Mouse (Mus musculus) regulatory T cell (primary cell): ENCODE data around the gene Slu7.

ENCODE experiments used
- in situ Hi-C: fragments of 300-600 bp; cut with MboI, MseI; formaldehyde crosslinking; loops from one replicate; pipeline ENCODE4 v1.15.1; 2025; ENCODE audit warnings: high pct_unique_total_duplicates

Gene Slu7

GRCm38 (mm10) chr11:43424386-43424785 is 9.2 kb upstream of the Slu7 start:
- in situ Hi-C loops = no loop called here

- in situ Hi-C loops = no loop called here
These were observed 8.3 kb upstream of the Slu7 start for GRCm38 (mm10) chr11:43425166-43425709.

GRCm38 (mm10) chr11:43425824-43426413 is 7.6 kb upstream of the Slu7 start, which contains the start of gene Pttg1:
Gene Pttg1, minus strand, starts transcription at chr11:43426251.
- in situ Hi-C loops = no loop called here

- in situ Hi-C loops = no loop called here
These were observed 7.1 kb upstream of the Slu7 start for GRCm38 (mm10) chr11:43426414-43426884.

- in situ Hi-C loops = no loop called here
These were observed 472 bp downstream of the Slu7 start for GRCm38 (mm10) chr11:43434024-43434407.

- in situ Hi-C loops = no loop called here
These were observed 7.6 kb downstream of the Slu7 start for GRCm38 (mm10) chr11:43441121-43441520.

- in situ Hi-C loops = no loop called here
These were observed 9.6 kb downstream of the Slu7 start for GRCm38 (mm10) chr11:43443183-43443582.

- in situ Hi-C loops = loop anchor here (10.0 kb wide), 1 partner anchor 1305 kb away; no protein-coding TSS in a partner anchor
These were observed 16.4 kb downstream of the Slu7 start for GRCm38 (mm10) chr11:43449916-43450315.

- in situ Hi-C loops = loop anchor here (10.0 kb wide), 1 partner anchor 1303 kb away; no protein-coding TSS in a partner anchor
These were observed 17.8 kb downstream of the Slu7 start for GRCm38 (mm10) chr11:43451322-43451721.

GRCm38 (mm10) chr11:43452266-43452665 is 18.7 kb downstream of the Slu7 start:
- in situ Hi-C loops = loop anchor here (10.0 kb wide), 1 partner anchor 1303 kb away; no protein-coding TSS in a partner anchor

GRCm38 (mm10) chr11:43463204-43463603 is 29.7 kb downstream of the Slu7 start:
- in situ Hi-C loops = no loop called here

- in situ Hi-C loops = no loop called here
These were observed 36.6 kb downstream of the Slu7 start for GRCm38 (mm10) chr11:43470118-43470517.

- in situ Hi-C loops = no loop called here
These were observed 37.6 kb downstream of the Slu7 start for GRCm38 (mm10) chr11:43470881-43471820.

GRCm38 (mm10) chr11:43473115-43473514 is 39.6 kb downstream of the Slu7 start:
- in situ Hi-C loops = no loop called here

- in situ Hi-C loops = no loop called here
These were observed 40.2 kb downstream of the Slu7 start for GRCm38 (mm10) chr11:43473635-43474224.

GRCm38 (mm10) chr11:43474225-43474774 is 40.8 kb downstream of the Slu7 start, which contains the start of gene C1qtnf2:
Gene C1qtnf2, plus strand, starts transcription at chr11:43474276.
- in situ Hi-C loops = no loop called here

- in situ Hi-C loops = no loop called here
These were observed 45.8 kb downstream of the Slu7 start for GRCm38 (mm10) chr11:43479376-43479775.

GRCm38 (mm10) chr11:43480561-43480960 is 47.0 kb downstream of the Slu7 start:
- in situ Hi-C loops = no loop called here

GRCm38 (mm10) chr11:43481672-43482522 is 48.4 kb downstream of the Slu7 start:
- in situ Hi-C loops = no loop called here

- in situ Hi-C loops = no loop called here
These were observed 49.7 kb downstream of the Slu7 start for GRCm38 (mm10) chr11:43483122-43483792.
